Mouse (Mus musculus) myocyte (in vitro differentiated cells): ENCODE measurements around the gene Ooep. TPM values are rescaled to one million over a fixed set of nuclear protein-coding genes. Genes with fewer than 3 reads are reported as not detected.

Experiments used
- H3K27me3 ChIP-seq: one replicate; pipeline ENCODE4 v1.6.1; 2011; ENCODE audit not compliant: control insufficient read depth, insufficient read depth, insufficient read length
- H3K36me3 ChIP-seq: one replicate; pipeline ENCODE4 v1.6.1; 2011; ENCODE audit not compliant: control insufficient read depth, insufficient read depth
- H3K4me2 ChIP-seq: one replicate; pipeline ENCODE4 v1.6.1; 2011; ENCODE audit warnings: low read depth, control low read depth
- H3K4me3 ChIP-seq: one replicate; pipeline ENCODE4 v1.5.1; 2011; ENCODE audit warnings: mild to moderate bottlenecking, control low read depth, moderate library complexity
- H3K79me2 ChIP-seq: one replicate; pipeline ENCODE4 v1.6.1; 2011; ENCODE audit not compliant: control insufficient read depth, insufficient read depth
- H3ac ChIP-seq: one replicate; pipeline ENCODE4 v1.6.1; 2011; ENCODE audit not compliant: control insufficient read depth, insufficient read length
- CEBPB ChIP-seq: IDR thresholded peaks from 2 replicates; pipeline ENCODE4 v1.6.1; 2011; ENCODE audit warnings: mild to moderate bottlenecking, moderate library complexity; ENCODE audit not compliant: poor library complexity, insufficient read depth, severe bottlenecking
- E2F4 ChIP-seq: IDR thresholded peaks from one replicate; pipeline ENCODE4 v1.6.1; 2011; ENCODE audit warnings: mild to moderate bottlenecking, control low read depth, moderate library complexity; ENCODE audit not compliant: insufficient read depth
- MAX ChIP-seq: IDR thresholded peaks from one replicate; pipeline ENCODE4 v1.6.1; 2011; ENCODE audit warnings: low read depth, mild to moderate bottlenecking, control low read depth
- MYOD1 ChIP-seq, 3 experiments: IDR thresholded peaks; one replicate each; pipeline ENCODE4 v1.6.1; 2011; ENCODE audit warnings: control low read depth in 2 of 3, low read depth in 2 of 3, mild to moderate bottlenecking in 2 of 3, moderate library complexity in 1 of 3; ENCODE audit not compliant: insufficient read length in 2 of 3, control insufficient read depth in 1 of 3
- MYOG ChIP-seq, 3 experiments: IDR thresholded peaks; one replicate each; pipeline ENCODE4 v1.6.1; 2011; ENCODE audit warnings: control low read depth in 2 of 3, low read depth in 2 of 3, mild to moderate bottlenecking in 2 of 3; ENCODE audit not compliant: insufficient read length in 2 of 3, control insufficient read depth in 1 of 3, insufficient read depth in 1 of 3
- POLR2A ChIP-seq: IDR thresholded peaks from one replicate; pipeline ENCODE4 v1.6.1; 2011; ENCODE audit warnings: low read depth, mild to moderate bottlenecking, control low read depth, moderate library complexity; ENCODE audit not compliant: insufficient read length
- POLR2AphosphoS2 ChIP-seq: IDR thresholded peaks from one replicate; pipeline ENCODE4 v1.6.1; 2011; ENCODE audit warnings: low read depth, control low read depth; ENCODE audit not compliant: insufficient read length
- REST ChIP-seq: IDR thresholded peaks from one replicate; pipeline ENCODE4 v1.6.1; 2011; ENCODE audit warnings: mild to moderate bottlenecking, control low read depth, moderate library complexity; ENCODE audit not compliant: insufficient read depth, insufficient read length
- SRF ChIP-seq: IDR thresholded peaks from one replicate; pipeline ENCODE4 v1.6.1; 2011; ENCODE audit warnings: low read depth; ENCODE audit not compliant: control insufficient read depth, insufficient read length
- TCF12 ChIP-seq: IDR thresholded peaks from one replicate; pipeline ENCODE4 v1.6.1; 2011; ENCODE audit warnings: mild to moderate bottlenecking, control low read depth; ENCODE audit not compliant: poor library complexity, insufficient read depth, severe bottlenecking
- TCF3 ChIP-seq: IDR thresholded peaks from one replicate; pipeline ENCODE4 v1.6.1; 2011; ENCODE audit warnings: low read depth, control low read depth; ENCODE audit not compliant: insufficient read length
- USF1 ChIP-seq: IDR thresholded peaks from one replicate; pipeline ENCODE4 v1.6.1; 2011; ENCODE audit warnings: low read depth, mild to moderate bottlenecking, control low read depth, moderate library complexity
- polyA plus RNA-seq: library from polyadenylated mRNA; unstranded; fragments of >200 nt; fragmentation: generic; extraction: Trizol; gene quantifications from one replicate; pipeline ENCODE4 v1.2.1, GENCODE M21; 2012; ENCODE audit warnings: missing spikeins

Gene Ooep
- polyA plus RNA-seq, 1 experiment: 0.01 TPM

GRCm38 (mm10) chr9:78393741-78394140 is 15.2 kb upstream of the Ooep start:
- Histone ChIP-seq H3K4me3 (no peak overlapping the region), H3K79me2 (no peaks in the 10 kb centered on the region), H3ac (no peak overlapping the region), H3K27me3 (no peaks in the 10 kb centered on the region), H3K36me3 (no peaks in the 10 kb centered on the region), H3K4me2 (no peak overlapping the region)
- TF ChIP-seq POLR2AphosphoS2 (no peak), POLR2A (no peak), CEBPB (no peak), TCF12 (no peak), MYOG (IDR thresholded peaks at IDR 0.05; ENCODE audit: control insufficient read depth in 1 of 3, insufficient read depth in 1 of 3, insufficient read length in 2 of 3, low read depth in 2 of 3) (no peak), MAX (no peak), REST (no peak), USF1 (no peak), E2F4 (no peak), MYOD1 (IDR thresholded peaks at IDR 0.05; ENCODE audit: control insufficient read depth in 1 of 3, insufficient read length in 2 of 3, low read depth in 2 of 3) (no peak), TCF3 (no peak), SRF (no peak)

GRCm38 (mm10) chr9:78389981-78390380 is 11.5 kb upstream of the Ooep start:
- Histone ChIP-seq H3K27me3 (no peaks in the 10 kb centered on the region), H3K79me2 (no peaks in the 10 kb centered on the region), H3K4me3 (no peak overlapping the region), H3K4me2 (no peak overlapping the region), H3K36me3 (no peaks in the 10 kb centered on the region), H3ac (no peak overlapping the region)
- TF ChIP-seq MYOD1 (IDR thresholded peaks at IDR 0.05; ENCODE audit: control insufficient read depth in 1 of 3, insufficient read length in 2 of 3, low read depth in 2 of 3) (no peak), USF1 (no peak), POLR2AphosphoS2 (no peak), POLR2A (no peak), SRF (no peak), MYOG (IDR thresholded peaks at IDR 0.05; ENCODE audit: control insufficient read depth in 1 of 3, insufficient read depth in 1 of 3, insufficient read length in 2 of 3, low read depth in 2 of 3) (no peak), MAX (no peak)

GRCm38 (mm10) chr9:78386947-78387346 is 8.4 kb upstream of the Ooep start:
- H3K27me3 ChIP-seq: no peaks in the 10 kb centered on the region
- no peak for TF ChIP-seq TCF12
- no peak for TF ChIP-seq USF1
- TF ChIP-seq REST: no peak
- no peak for TF ChIP-seq CEBPB
- TF ChIP-seq MAX: no peak
- H3K36me3 ChIP-seq: no peaks in the 10 kb centered on the region
- H3K4me3 ChIP-seq: no peak overlapping the region
- H3ac ChIP-seq: no peak overlapping the region
- no peaks in the 10 kb centered on the region for H3K79me2 ChIP-seq
- no peak overlapping the region for H3K4me2 ChIP-seq

- Histone ChIP-seq H3K36me3 (no peaks in the 10 kb centered on the region), H3ac (no peak overlapping the region), H3K4me3 (no peak overlapping the region), H3K4me2 (no peak overlapping the region), H3K27me3 (no peaks in the 10 kb centered on the region), H3K79me2 (no peaks in the 10 kb centered on the region)
- TF ChIP-seq SRF: no peak
- no peak for TF ChIP-seq E2F4
- TF ChIP-seq POLR2AphosphoS2: no peak
- TF ChIP-seq USF1: no peak
- no peak for TF ChIP-seq MYOD1 (IDR thresholded peaks at IDR 0.05; ENCODE audit: control insufficient read depth in 1 of 3, insufficient read length in 2 of 3, low read depth in 2 of 3)
- no peak for TF ChIP-seq TCF12
- no peak for TF ChIP-seq POLR2A
- no peak for TF ChIP-seq TCF3
- no peak for TF ChIP-seq REST
- no peak for TF ChIP-seq MYOG (IDR thresholded peaks at IDR 0.05; ENCODE audit: control insufficient read depth in 1 of 3, insufficient read depth in 1 of 3, insufficient read length in 2 of 3, low read depth in 2 of 3)
- no peak for TF ChIP-seq MAX
- no peak for TF ChIP-seq CEBPB
Measured at GRCm38 (mm10) chr9:78385893-78386292, 7.4 kb upstream of the Ooep start.

GRCm38 (mm10) chr9:78377546-78377945 is 979 bp downstream of the Ooep start:
- Histone ChIP-seq H3K4me2 (no peak overlapping the region), H3ac (no peak overlapping the region), H3K27me3 (no peaks in the 10 kb centered on the region), H3K4me3 (no peak overlapping the region), H3K79me2 (no peaks in the 10 kb centered on the region), H3K36me3 (no peaks in the 10 kb centered on the region)
- TF ChIP-seq MYOG (IDR thresholded peaks at IDR 0.05; ENCODE audit: control insufficient read depth in 1 of 3, insufficient read depth in 1 of 3, insufficient read length in 2 of 3, low read depth in 2 of 3) (no peak), TCF3 (no peak), CEBPB (no peak), MAX (no peak), POLR2A (no peak)
